ENCODE assay signal across 8 mouse cellular contexts in genomic region chr13:23423286-23424051, GRCm38 (mm10). TPM values are rescaled to one million over a fixed set of nuclear protein-coding genes. Genes with fewer than 3 reads are reported as not detected.
DNase-seq lines count a peak whose midpoint lies in the region; ATAC-seq and TF ChIP-seq lines count a peak whose summit lies in the region.

TSS of gene Abt1 (minus strand) at chr13:23423866.

- TF ChIP-seq CTCF in kidney, postnatal 0 days (IDR thresholded peaks at IDR 0.05; ENCODE audit: low read depth) = no peak

- under 1% methylated on average over 48 of the region's 48 CpGs for WGBS in heart, embryonic 13.5 days
- under 1% methylated on average over 48 of the region's 48 CpGs for WGBS in kidney, postnatal 0 days
- WGBS in liver, embryonic 13.5 days (ENCODE audit: insufficient replicate concordance) = under 1% methylated on average over 48 of the region's 48 CpGs
- under 1% methylated on average over 48 of the region's 48 CpGs for WGBS in stomach, embryonic 14.5 days

- peaks cover 2% of the 10 kb centered on the region; the same call in 1 of the 2 replicates for H3K9me3 ChIP-seq in erythroblast, embryonic 14.5 days (ENCODE audit: control insufficient read depth, low read length)
- no peaks in the 10 kb centered on the region for H3K9me3 ChIP-seq in heart, embryonic 13.5 days
- H3K9me3 ChIP-seq in kidney, postnatal 0 days (replicated peaks; ENCODE audit: low read length) = no peaks in the 10 kb centered on the region
- H3K9me3 ChIP-seq in liver, embryonic 13.5 days (replicated peaks) = no peaks in the 10 kb centered on the region
- no peaks in the 10 kb centered on the region for H3K9me3 ChIP-seq in stomach, embryonic 14.5 days (ENCODE audit: control insufficient read depth, low read depth, low read length)

- peak within 1 kb of the TSS; percentile 90 for H3K4me2 ChIP-seq in heart, embryonic 13.5 days
- H3K4me2 ChIP-seq in kidney, postnatal 0 days (ENCODE audit: low read length) = peak within 1 kb of the TSS; percentile 89
- H3K4me2 ChIP-seq in liver, embryonic 13.5 days = peak within 1 kb of the TSS; percentile 89
- H3K4me2 ChIP-seq in stomach, embryonic 14.5 days (replicated peaks; ENCODE audit: low read depth, low read length) = peak within 1 kb of the TSS; percentile 62

- peaks cover 40% of the 10 kb centered on the region for H3K36me3 ChIP-seq in erythroblast, embryonic 14.5 days (ENCODE audit: control insufficient read depth)
- H3K36me3 ChIP-seq in heart, embryonic 13.5 days = peaks cover 44% of the 10 kb centered on the region
- H3K36me3 ChIP-seq in kidney, postnatal 0 days (ENCODE audit: insufficient read depth, low read length) = 0 out of 2 replicates have a peak, but pooled peaks cover 19% of the 10 kb centered on the region
- peaks cover 37% of the 10 kb centered on the region for H3K36me3 ChIP-seq in liver, embryonic 13.5 days
- H3K36me3 ChIP-seq in stomach, embryonic 14.5 days (ENCODE audit: control insufficient read depth, insufficient read depth, low read length) = peaks cover 24% of the 10 kb centered on the region

- peak; percentile 81 for ATAC-seq in heart, embryonic 13.5 days (ENCODE audit: extremely low read depth, insufficient number of reproducible peaks, low FRiP score, low TSS enrichment)
- ATAC-seq in kidney, postnatal 0 days (replicated peaks; ENCODE audit: low FRiP score, low read depth) = peak; percentile 90
- ATAC-seq in liver, embryonic 13.5 days (ENCODE audit: low read depth) = peak; percentile 62
- peak; percentile 90 for ATAC-seq in stomach, embryonic 14.5 days (ENCODE audit: insufficient number of reproducible peaks, insufficient read depth, low FRiP score, low read depth)

- H3K9ac ChIP-seq in heart, embryonic 13.5 days = peak within 1 kb of the TSS; percentile 95
- peak within 1 kb of the TSS; percentile 74 for H3K9ac ChIP-seq in kidney, postnatal 0 days (ENCODE audit: low read depth, low read length)
- H3K9ac ChIP-seq in liver, embryonic 13.5 days = peak within 1 kb of the TSS; percentile 86
- peak within 1 kb of the TSS; percentile 78 for H3K9ac ChIP-seq in stomach, embryonic 14.5 days (replicated peaks; ENCODE audit: low read depth, low read length)

- peak within 1 kb of the TSS; percentile 83 for H3K27ac ChIP-seq in heart, embryonic 13.5 days (replicated peaks)
- peak within 1 kb of the TSS; percentile 62 for H3K27ac ChIP-seq in kidney, postnatal 0 days
- peak within 1 kb of the TSS; percentile 77 for H3K27ac ChIP-seq in liver, embryonic 13.5 days
- H3K27ac ChIP-seq in stomach, embryonic 14.5 days (ENCODE audit: low read length) = peak within 1 kb of the TSS; percentile 56; the same call in 1 of the 2 replicates

- peak; percentile 97 for DNase-seq in CD4-positive, CD25-positive, alpha-beta regulatory T cell, adult 2 months (ENCODE audit: low read depth, low spot score)
- DNase-seq in brain, embryonic 18.5 days (ENCODE audit: low read depth, low spot score) = peak; percentile 88
- peak; percentile 94 for DNase-seq in kidney, postnatal 0 days (ENCODE audit: low spot score)
- DNase-seq in liver, embryonic 13.5 days = peak; percentile 83
- peak; percentile 90 to 93 for DNase-seq in natural killer cell, adult 2 months (ENCODE audit: low spot score in 2 of 2)

- peak within 1 kb of the TSS; percentile 74 for H3K4me3 ChIP-seq in erythroblast, embryonic 14.5 days (replicated peaks)
- peak within 1 kb of the TSS; percentile 98 for H3K4me3 ChIP-seq in heart, embryonic 13.5 days
- H3K4me3 ChIP-seq in kidney, postnatal 0 days (replicated peaks; ENCODE audit: low read depth, low read length) = peak within 1 kb of the TSS; percentile 76
- H3K4me3 ChIP-seq in liver, embryonic 13.5 days (replicated peaks) = peak within 1 kb of the TSS; percentile 90
- H3K4me3 ChIP-seq in stomach, embryonic 14.5 days (ENCODE audit: low read depth, low read length) = peak within 1 kb of the TSS; percentile 82

- H3K4me1 ChIP-seq in erythroblast, embryonic 14.5 days (ENCODE audit: control insufficient read depth) = peaks cover 58% of the 10 kb centered on the region
- peaks cover 30% of the 10 kb centered on the region for H3K4me1 ChIP-seq in heart, embryonic 13.5 days
- no peaks in the 10 kb centered on the region for H3K4me1 ChIP-seq in kidney, postnatal 0 days (replicated peaks; ENCODE audit: insufficient read depth, low read length)
- peaks cover 46% of the 10 kb centered on the region for H3K4me1 ChIP-seq in liver, embryonic 13.5 days (replicated peaks)
- peaks cover 2% of the 10 kb centered on the region; the same call in 1 of the 2 replicates for H3K4me1 ChIP-seq in stomach, embryonic 14.5 days (ENCODE audit: control insufficient read depth, insufficient read depth, low read length)

- H3K27me3 ChIP-seq in erythroblast, embryonic 14.5 days (ENCODE audit: control insufficient read depth) = no peaks in the 10 kb centered on the region
- no peaks in the 10 kb centered on the region for H3K27me3 ChIP-seq in heart, embryonic 13.5 days (replicated peaks)
- no peaks in the 10 kb centered on the region for H3K27me3 ChIP-seq in kidney, postnatal 0 days (ENCODE audit: insufficient read depth, low read length)
- H3K27me3 ChIP-seq in liver, embryonic 13.5 days = no peaks in the 10 kb centered on the region
- H3K27me3 ChIP-seq in stomach, embryonic 14.5 days (ENCODE audit: control insufficient read depth, insufficient read depth, low read length) = no peaks in the 10 kb centered on the region

RNA-seq across cellular contexts. Expression of gene Abt1, which starts in this region (rescaled TPM):
- 0.76 and 0.84 TPM in 2 replicates for polyA plus RNA-seq in erythroblast, embryonic 14.5 days (2012)
- polyA plus RNA-seq in heart, embryonic 13.5 days (2015; fragmentation: Nextera tagmentation; extraction: Ambion mirVana) = 8.5 and 8.7 TPM in 2 replicates
- polyA plus RNA-seq in kidney, postnatal 0 days (2015; fragmentation: Nextera tagmentation; extraction: Ambion mirVana) = 10.0 and 10.4 TPM in 2 replicates
- 8.3 and 9.1 TPM in 2 replicates for polyA plus RNA-seq in liver, embryonic 13.5 days (2015; fragmentation: Nextera tagmentation; extraction: Ambion mirVana)
- polyA plus RNA-seq in stomach, embryonic 14.5 days (2014; fragmentation: Nextera tagmentation; extraction: Ambion mirVana) = 12.0 and 12.4 TPM in 2 replicates

Comparison
In these comparisons a context has a peak if more than half of its experiments do, and no peak if none do; other contexts are left out.
1. Peak in every context shown above with its lines: DNase-seq, ATAC-seq, H3K4me3 ChIP-seq and H3K27ac ChIP-seq.